ENCODE assay signal across 14 mouse cellular contexts in the genomic region with DNA sequence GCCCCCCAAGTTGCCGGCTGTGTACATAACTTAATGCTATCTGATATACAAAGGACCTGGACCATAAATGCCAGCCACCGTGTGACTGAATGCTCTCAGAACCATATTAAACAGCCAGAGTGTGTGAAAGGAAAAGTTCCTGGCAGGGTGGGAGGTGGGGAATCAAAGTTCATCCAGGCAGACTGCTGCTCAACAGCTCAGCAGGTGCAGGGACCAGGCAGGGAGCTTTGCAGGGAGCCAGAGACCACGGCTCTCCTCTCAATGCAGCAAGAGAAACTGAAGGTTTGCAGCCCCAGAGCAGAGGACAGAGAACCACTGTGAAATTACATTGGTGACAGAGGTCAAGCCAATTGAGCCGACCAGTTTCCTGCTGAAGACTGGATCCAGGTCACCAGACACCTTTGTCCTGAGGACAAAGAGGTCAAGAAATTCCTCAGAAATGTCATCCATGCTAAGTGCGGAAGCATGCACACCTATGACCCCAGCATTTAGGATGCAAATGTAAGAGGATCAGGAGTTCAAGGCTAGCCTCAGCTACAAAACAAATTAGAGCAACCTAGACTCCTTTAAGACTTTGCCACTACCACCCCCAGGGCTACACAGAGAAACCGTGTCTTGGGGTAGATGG. TPM values are rescaled to one million over a fixed set of nuclear protein-coding genes. Genes with fewer than 3 reads are reported as not detected.
A peak's percentile ranks its signal among the peaks of the same experiment; 100 is the strongest.
DNase-seq lines count a peak whose midpoint lies in the region; ATAC-seq lines count a peak whose summit lies in the region.
"Had no signal": no experiment of that assay in that cellular context is flagged by ENCODE, and none has a peak within 500 bp of the region (broad histone marks: within the 10 kb centered on the region; RNA-seq: fewer than 3 reads in every experiment).

No protein-coding gene starts in this region.

- peaks cover 17% of the 10 kb centered on the region for H3K4me1 ChIP-seq in forebrain, embryonic 10.5 days
- H3K4me1 ChIP-seq in forebrain, embryonic 14.5 days (ENCODE audit: control insufficient read depth, insufficient read depth, low read length): no peaks in the 10 kb centered on the region
- H3K4me1 ChIP-seq: heart, embryonic 13.5 days had no signal

- WGBS in forebrain, embryonic 10.5 days: 30% methylated on average over 6 of the region's 6 CpGs
- 27% methylated on average over 6 of the region's 6 CpGs for WGBS in forebrain, embryonic 14.5 days

- H3K27ac ChIP-seq in forebrain, embryonic 10.5 days: peak overlapping the region; percentile 42; the same call in 1 of the 2 replicates
- no peak overlapping the region for H3K27ac ChIP-seq in forebrain, embryonic 14.5 days (ENCODE audit: low read depth, low read length)
- H3K27ac ChIP-seq: heart, embryonic 13.5 days; limb, embryonic 13.5 days had no signal

- H3K27me3 ChIP-seq in forebrain, embryonic 10.5 days (ENCODE audit: poor library complexity, severe bottlenecking): no peaks in the 10 kb centered on the region
- no peaks in the 10 kb centered on the region for H3K27me3 ChIP-seq in forebrain, embryonic 14.5 days (replicated peaks; ENCODE audit: control insufficient read depth, insufficient read depth, low read length)
- H3K27me3 ChIP-seq: limb, embryonic 13.5 days; neural tube, embryonic 13.5 days had no signal

- no peak for DNase-seq in forebrain, embryonic 10.5 days (ENCODE audit: extremely low spot score, low spot score)
- no peak for DNase-seq in forebrain, embryonic 14.5 days (ENCODE audit: low spot score)
- peak; percentile 24 for DNase-seq in retina, embryonic 14.5 days (ENCODE audit: low spot score)
- DNase-seq in retina, postnatal 1 day: no peak
- peak; percentile 53 for DNase-seq in kidney, postnatal 14 days
- peak; percentile 67 for DNase-seq in yolk sac, embryonic 10.5 days (ENCODE audit: low spot score)
- no peak for DNase-seq in left cerebral cortex, adult 9 months (ENCODE audit: low spot score in 2 of 2)
- DNase-seq: gastrocnemius, postnatal 14 days; lung, embryonic 14.5 days had no signal

- no peaks in the 10 kb centered on the region for H3K36me3 ChIP-seq in forebrain, embryonic 10.5 days (replicated peaks)
- H3K36me3 ChIP-seq in forebrain, embryonic 14.5 days (ENCODE audit: control insufficient read depth, insufficient read depth, low read length): no peaks in the 10 kb centered on the region
- H3K36me3 ChIP-seq: heart, embryonic 13.5 days; limb, embryonic 13.5 days; neural tube, embryonic 13.5 days had no signal

- H3K9ac ChIP-seq in forebrain, embryonic 14.5 days (ENCODE audit: low read length): no peak overlapping the region
- H3K9ac ChIP-seq: heart, embryonic 13.5 days; limb, embryonic 13.5 days; lung, embryonic 14.5 days; neural tube, embryonic 13.5 days had no signal

- no peak overlapping the region for H3K4me3 ChIP-seq in forebrain, embryonic 10.5 days
- no peak overlapping the region for H3K4me3 ChIP-seq in forebrain, embryonic 14.5 days (ENCODE audit: low read depth, low read length)
- H3K4me3 ChIP-seq: heart, embryonic 13.5 days; limb, embryonic 13.5 days; megakaryocyte, embryonic 14.5 days; neural tube, embryonic 13.5 days had no signal

- no peak for ATAC-seq in forebrain, embryonic 14.5 days
- no peak for ATAC-seq in megakaryocyte, adult 5-6 weeks (ENCODE audit: poor library complexity, severe bottlenecking)

- H3K9me3 ChIP-seq in forebrain, embryonic 10.5 days: no peaks in the 10 kb centered on the region
- no peaks in the 10 kb centered on the region for H3K9me3 ChIP-seq in forebrain, embryonic 14.5 days (replicated peaks; ENCODE audit: control insufficient read depth, low read length)
- H3K9me3 ChIP-seq: heart, embryonic 13.5 days; limb, embryonic 13.5 days; neural tube, embryonic 13.5 days had no signal

- no peak overlapping the region for H3K4me2 ChIP-seq in forebrain, embryonic 14.5 days (ENCODE audit: low read length)
- H3K4me2 ChIP-seq: heart, embryonic 13.5 days; limb, embryonic 13.5 days; lung, embryonic 14.5 days; neural tube, embryonic 13.5 days had no signal

RNA-seq across cellular contexts. Expression of a gene that starts 32.2 kb away (rescaled TPM):
- polyA plus RNA-seq in forebrain, embryonic 10.5 days (2016; fragmentation: Nextera tagmentation; extraction: Ambion mirVana): 78.5 and 81.3 TPM in 2 replicates
- polyA plus RNA-seq in forebrain, embryonic 14.5 days (2014; fragmentation: Nextera tagmentation; extraction: Ambion mirVana): 31.3 and 34.3 TPM in 2 replicates
- total RNA-seq in megakaryocyte, adult 5-6 weeks (2015): 2.8 and 3.4 TPM in 2 replicates
- total RNA-seq in megakaryocyte, adult 5-6 weeks (2017): 3.7 and 7.3 TPM in 2 replicates

RNA-seq across cellular contexts. Expression of a gene that starts 32.4 kb away (rescaled TPM):
- 214 and 224 TPM in 2 replicates for polyA plus RNA-seq in forebrain, embryonic 10.5 days (2016; fragmentation: Nextera tagmentation; extraction: Ambion mirVana)
- 377 and 457 TPM in 2 replicates for polyA plus RNA-seq in forebrain, embryonic 14.5 days (2014; fragmentation: Nextera tagmentation; extraction: Ambion mirVana)
- 92.8 and 95.7 TPM in 2 replicates for total RNA-seq in megakaryocyte, adult 5-6 weeks (2015)
- 215 and 217 TPM in 2 replicates for total RNA-seq in megakaryocyte, adult 5-6 weeks (2017)

Comparison
In these comparisons a context has a peak if more than half of its experiments do, and no peak if none do; other contexts are left out.
1. DNase-seq: peak in retina, embryonic 14.5 days (single experiment), kidney, postnatal 14 days (single experiment) and yolk sac, embryonic 10.5 days (single experiment); none in forebrain, embryonic 10.5 days (single experiment), forebrain, embryonic 14.5 days (single experiment), retina, postnatal 1 day (single experiment) and left cerebral cortex, adult 9 months (0 of 2).